Mouse (Mus musculus) cerebellum, adult 18-20 months (tissue): ENCODE measurements around the gene Picalm.
"Not testable (repeated sequence)": the region's sequence is repeated elsewhere in the genome, so short reads cannot be mapped to it uniquely, and the experiment has no call there.

Experiments used
- DNase-seq, 2 experiments: peaks; one replicate each; pipeline ENCODE4 v3.0.0; 2021

Picalm gene

DNA sequence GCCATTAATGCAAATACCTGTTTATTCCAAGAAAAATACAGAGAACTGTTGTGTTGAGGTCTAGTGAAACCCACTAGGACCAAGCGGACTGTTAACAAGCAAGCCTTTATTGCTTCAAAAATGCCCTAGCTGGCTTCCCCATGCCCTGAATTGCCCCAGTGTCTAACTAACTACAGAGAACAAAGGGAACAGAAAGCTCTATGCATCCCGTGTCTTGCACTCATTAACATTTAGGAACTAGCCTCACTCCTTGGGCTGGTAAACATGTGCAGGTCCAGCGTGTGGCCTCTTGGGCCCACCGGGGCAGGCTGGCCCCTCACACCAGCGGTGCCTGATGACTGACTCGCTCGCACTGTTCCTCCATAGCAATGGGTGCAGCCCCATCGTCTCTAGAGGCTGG, 86.5 kb downstream of the Picalm start:
- no peak for DNase-seq

DNA sequence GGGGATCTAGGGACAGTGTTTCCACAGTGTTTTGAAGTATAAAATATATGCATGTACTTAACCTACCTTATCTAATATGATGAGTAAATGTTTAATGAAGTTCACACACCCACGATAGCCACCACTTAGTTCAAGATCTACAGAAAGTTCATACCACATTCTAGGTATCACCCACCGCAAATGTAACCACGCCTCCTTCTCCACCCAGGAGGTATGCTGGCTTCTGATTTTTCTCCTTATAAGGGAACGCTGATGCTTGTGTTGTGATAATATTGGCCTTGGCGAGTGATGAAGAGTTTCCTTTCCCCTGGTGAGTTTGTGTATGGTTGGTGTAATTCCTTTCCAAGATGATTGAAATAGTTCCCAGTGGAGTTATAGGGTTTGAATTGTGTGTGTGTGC, 88.1 kb downstream of the Picalm start:
- no peak for DNase-seq

GRCm38 (mm10) chr7:90221487-90221886, 91.5 kb downstream of the Picalm start:
- no peak for DNase-seq

GRCm38 (mm10) chr7:90228075-90228474, 98.1 kb downstream of the Picalm start:
- no peak for DNase-seq

DNA sequence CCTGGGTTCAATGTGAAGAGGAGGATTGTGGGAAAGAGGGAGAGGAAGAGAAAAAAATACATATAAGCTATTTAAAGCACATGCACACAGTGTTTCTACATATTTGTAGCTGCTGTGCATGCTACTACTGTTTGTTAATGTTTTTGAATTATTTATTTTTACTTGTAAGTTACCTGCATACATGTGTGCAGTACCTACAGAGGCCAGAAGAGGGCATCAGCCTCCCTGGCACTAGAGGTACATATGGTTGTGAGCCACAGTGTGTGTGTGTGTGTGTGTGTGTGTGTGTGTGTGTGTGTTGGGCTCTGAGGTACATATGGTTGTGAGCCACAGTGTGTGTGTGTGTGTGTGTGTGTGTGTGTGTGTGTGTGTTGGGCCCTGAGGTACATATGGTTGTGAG, 98.9 kb downstream of the Picalm start:
- DNase-seq: not testable (repeated sequence)

GRCm38 (mm10) chr7:90231431-90231830, 101.4 kb downstream of the Picalm start:
- DNase-seq: no peak

GRCm38 (mm10) chr7:90233921-90234320, 103.9 kb downstream of the Picalm start:
- DNase-seq: no peak

DNA sequence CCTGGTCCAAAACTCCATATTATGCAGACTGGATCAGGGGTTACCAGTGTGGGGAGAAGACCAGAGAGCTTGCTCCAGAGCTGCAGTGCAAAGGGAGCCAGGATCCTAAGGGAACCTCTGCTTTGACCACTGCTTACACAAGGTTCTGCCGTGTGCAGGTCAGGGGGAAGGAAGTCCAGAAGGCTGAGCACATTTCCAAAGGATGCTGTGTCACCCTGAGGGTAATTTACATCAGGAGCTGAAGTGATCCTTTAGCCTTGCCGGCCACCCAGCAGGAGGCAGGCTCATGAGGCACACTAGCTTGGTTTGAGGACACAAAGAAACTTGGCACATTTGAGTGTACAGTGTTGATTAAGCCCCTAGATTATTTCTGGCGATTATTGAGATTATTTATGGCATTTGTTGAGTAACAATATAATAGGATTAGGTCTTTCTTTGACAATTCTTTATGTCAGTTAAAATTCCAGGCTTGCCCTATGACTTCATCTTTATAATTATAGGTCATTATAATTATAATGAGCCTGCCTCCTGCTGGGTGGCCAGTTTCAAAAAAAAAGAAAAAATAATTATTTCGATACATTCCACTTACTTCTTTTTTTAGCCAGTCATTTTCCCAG, 106.4 kb downstream of the Picalm start:
- no peak for DNase-seq

DNA sequence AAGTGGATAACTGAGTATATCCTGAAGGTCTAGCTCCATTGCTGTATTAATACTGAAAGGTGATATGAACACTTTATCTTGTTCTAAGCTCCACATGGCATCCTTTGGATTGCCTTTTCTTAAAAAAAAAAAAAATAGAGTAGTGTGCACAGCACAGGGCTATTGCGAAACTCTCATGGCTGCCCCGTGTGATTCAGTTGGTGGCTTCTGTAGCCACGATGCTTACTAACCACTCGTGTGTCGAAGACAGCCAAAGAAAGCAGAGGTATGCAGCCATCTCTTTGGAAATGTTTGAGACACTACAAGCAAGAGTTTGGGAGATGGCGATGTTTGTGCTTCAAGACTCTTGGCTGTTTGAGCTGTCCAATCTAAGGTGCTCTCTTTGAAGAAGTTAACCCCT, 113.1 kb downstream of the Picalm start:
- DNase-seq: no peak

DNA sequence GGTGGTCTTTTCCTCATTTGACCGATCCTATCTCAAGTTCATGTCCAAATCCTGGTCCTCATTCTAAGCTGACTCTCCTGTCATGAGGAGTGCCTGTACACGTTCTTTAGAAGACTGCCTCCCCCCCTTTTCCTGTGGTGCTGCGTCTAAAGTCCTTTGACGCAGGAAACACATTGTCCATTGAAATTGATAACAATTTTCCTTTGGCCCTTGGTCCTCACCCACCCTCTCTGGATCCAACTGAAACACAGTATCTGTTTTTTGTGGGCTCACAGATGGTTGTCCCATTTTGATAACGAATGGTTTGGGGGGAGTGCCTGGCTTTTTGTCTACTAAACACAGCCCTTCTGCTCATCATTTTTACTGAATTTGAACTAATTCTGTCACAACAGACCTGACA, 113.6 kb downstream of the Picalm start:
- DNase-seq: no peak

DNA sequence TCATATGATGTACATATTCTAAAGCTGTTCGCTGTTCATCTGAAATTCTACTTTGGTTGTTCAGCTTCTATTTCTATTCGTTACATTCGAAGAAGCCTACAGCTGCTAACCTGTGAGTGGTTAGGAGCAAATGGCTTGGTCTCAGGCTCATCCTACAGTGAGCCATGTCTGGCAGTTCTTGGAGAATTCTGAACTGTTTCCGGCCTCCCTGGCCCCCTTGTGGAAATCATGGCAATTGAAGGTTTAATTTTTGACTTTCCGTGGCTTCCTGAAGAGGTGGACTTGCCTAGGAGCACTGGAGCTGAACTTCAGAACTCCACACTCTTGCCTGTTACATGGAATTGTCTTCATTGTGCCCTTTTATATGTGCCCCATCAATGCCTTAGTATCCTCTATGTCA, 122.9 kb downstream of the Picalm start:
- DNase-seq: no peak

- DNase-seq: no peak
Observed at GRCm38 (mm10) chr7:90258701-90259100, 128.7 kb downstream of the Picalm start.

- DNase-seq: no peak
Observed at GRCm38 (mm10) chr7:90259899-90260298, 129.9 kb downstream of the Picalm start.

- no peak for DNase-seq
Observed at GRCm38 (mm10) chr7:90261902-90262599, 132.0 kb downstream of the Picalm start.
